Mouse (Mus musculus) T-cell, adult 2 months (primary cell): ENCODE results near the gene Hadh.
A peak's percentile ranks its signal among the peaks of the same experiment; 100 is the strongest.

Experiments used
- DNase-seq: peaks from one replicate; pipeline ENCODE4 v3.0.0; 2022; ENCODE audit warnings: low spot score

The Hadh gene

DNA sequence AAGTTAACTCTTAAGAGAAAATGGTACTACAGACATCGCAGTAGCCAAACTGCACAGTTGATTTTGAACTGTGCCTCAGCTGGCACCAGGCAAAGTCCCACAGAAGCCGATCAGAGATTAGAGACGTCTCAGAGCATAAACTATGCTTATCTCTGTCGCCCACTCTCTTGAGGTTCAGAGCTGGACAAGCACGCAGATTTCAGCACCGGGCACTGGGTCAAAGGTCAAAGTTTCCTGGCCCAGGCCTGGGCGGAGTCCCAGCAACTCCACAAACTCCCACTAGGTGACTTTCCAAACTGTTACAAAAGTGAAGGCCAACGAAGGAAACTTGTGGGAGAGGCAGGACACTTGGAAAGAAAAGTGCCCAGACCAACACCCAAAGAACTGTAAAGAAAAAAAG, 744 bp downstream of the Hadh start:
- DNase-seq = no peak

DNA sequence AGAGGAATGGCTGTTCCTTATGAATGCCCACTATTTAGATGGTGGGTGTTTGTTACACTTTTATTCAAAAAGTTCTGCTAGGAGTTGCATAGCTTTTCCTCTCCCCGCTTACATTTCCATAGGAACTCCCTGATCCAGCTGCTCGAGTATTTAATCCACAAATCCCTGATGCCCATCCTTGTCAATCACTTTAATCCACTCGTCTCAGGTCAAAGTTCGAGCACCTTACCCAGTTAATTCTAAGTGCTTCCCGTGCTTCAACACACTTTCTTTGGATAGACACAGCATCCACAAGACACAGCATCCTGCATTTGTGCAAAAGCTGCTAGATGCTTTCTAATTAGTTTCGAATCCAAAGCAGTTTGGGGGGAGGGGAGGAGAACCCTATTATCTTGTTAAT, 1.5 kb downstream of the Hadh start:
- no peak for DNase-seq

- DNase-seq = no peak
Measured at GRCm38 (mm10) chr3:131266366-131267050, 5.4 kb downstream of the Hadh start.

DNA sequence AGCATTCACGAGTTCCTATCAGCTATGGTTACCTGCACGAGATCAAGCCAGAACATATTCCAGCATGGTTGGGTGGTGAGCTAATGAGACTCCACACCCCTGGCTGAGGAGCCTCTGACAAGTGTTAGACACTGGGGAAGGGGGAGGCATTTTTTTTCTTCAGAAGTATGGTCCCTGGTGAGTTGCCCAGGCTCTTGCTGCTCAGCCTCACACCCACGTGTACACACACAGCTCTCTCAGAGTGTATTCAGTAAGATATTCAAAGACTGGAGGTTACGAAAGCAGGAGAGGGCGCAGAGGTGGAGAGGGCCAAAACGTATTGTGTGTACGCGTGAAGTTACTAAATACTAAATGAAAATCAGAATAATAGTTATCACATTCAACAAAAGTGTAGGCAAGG, 6.4 kb downstream of the Hadh start:
- no peak for DNase-seq

DNA sequence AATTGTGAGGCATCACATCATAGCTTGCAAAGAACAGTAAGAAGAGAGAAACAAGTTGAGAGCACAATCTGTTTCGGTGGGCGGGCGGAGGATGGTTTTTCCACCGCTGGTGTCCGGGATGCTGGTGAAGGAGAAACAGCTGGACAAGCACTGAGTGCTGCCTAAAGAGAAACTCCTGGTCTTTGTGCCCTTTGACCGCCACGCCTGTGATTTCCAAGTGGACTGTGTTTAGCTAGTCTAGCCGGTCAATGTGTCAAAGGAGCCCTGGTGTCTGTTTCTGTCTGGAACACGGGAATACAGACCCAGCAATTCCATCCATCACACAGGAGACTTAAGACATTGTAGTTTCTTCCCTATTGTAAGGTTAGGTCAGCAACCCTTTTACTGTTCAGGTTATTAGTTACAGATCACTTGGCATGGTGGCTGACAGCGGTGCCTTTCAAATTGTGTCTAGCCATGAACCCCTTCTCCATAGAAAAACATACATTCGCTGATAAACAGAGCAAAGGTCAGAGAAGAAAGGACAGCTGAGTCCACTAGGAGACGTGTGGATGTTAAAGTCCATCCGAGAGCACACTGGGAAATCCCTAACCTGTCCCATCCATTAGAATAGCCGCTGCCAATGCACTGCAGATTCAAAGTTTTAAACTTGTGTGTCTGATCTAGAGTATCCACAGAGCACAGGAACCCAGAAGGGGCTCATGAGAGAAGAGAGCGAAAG, 8.0 kb downstream of the Hadh start:
- DNase-seq = no peak

DNA sequence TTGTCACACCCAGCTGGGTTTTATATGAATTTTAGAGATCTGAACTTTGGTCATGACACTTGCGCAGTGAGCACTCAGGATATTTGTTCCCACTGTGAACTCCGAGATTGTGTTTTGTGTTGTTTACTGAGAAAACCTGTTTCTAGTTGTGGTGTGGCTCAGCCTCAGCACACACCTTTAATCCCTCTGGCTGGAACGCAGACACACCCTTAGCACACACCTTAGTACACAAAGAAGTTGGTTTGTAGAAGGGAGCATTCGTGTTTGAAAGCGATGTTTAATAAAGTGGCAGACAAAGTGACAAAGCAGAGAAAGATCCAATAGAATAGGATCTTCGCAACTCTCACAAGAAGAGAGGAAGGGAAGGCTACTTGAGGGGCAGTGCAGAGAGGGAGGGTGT, 11.5 kb downstream of the Hadh start:
- no peak for DNase-seq

- no peak for DNase-seq
Measured at GRCm38 (mm10) chr3:131259392-131259965, 12.4 kb downstream of the Hadh start.

GRCm38 (mm10) chr3:131258921-131259320, 13.0 kb downstream of the Hadh start:
- DNase-seq = no peak

DNA sequence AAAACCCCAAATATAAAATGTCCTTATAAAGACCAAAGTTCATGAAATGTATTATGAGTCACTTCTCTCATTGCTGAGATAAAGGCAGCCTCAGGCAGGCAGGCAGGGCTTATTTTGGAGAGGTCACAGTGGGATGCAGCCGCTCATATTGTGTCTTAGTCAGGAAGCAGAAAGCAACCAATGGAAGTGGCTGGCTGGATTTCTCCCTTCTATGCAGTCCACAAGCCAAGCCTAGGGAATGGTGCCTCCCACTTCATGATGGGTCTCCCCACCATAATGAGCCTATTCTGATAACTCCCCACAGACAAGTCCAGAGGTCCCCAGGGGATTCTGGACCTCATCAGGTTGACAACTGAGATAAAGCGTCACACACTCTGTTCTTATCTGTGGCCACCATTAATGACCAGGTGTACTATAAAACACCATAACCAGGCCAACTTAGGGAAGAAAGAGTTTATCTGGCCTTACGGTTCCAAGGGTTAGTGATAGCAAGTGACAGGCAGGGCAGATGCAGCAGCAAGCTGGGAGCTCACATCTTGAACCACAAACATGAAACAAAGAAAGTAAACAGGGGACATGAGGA, 16.4 kb downstream of the Hadh start:
- DNase-seq = no peak

- DNase-seq = no peak
Measured at GRCm38 (mm10) chr3:131254991-131255390, 16.9 kb downstream of the Hadh start.

DNA sequence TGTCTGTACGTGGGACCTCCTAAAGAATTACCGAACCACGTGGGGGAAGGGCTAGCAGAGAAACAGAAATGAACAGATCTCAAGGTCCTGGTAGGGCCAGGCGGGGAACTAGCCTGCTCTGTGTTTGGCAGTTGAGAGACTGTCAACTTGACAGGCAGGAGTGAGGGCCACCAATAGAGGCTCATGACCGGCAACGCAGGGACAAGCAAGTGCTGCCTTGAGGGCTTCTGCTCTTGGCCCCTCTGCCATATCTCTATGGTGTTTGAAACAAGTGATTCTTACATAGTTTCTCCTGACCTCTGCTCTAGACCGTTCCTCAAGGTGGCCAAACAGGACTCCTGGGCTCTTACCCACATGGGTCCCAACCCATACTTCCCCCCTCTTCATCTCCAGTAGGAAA, 20.3 kb downstream of the Hadh start:
- no peak for DNase-seq

GRCm38 (mm10) chr3:131250978-131251377, 20.9 kb downstream of the Hadh start:
- no peak for DNase-seq

GRCm38 (mm10) chr3:131250283-131250682, 21.6 kb downstream of the Hadh start:
- DNase-seq = no peak

- DNase-seq = no peak
Measured at GRCm38 (mm10) chr3:131248444-131248843, 23.5 kb downstream of the Hadh start.

DNA sequence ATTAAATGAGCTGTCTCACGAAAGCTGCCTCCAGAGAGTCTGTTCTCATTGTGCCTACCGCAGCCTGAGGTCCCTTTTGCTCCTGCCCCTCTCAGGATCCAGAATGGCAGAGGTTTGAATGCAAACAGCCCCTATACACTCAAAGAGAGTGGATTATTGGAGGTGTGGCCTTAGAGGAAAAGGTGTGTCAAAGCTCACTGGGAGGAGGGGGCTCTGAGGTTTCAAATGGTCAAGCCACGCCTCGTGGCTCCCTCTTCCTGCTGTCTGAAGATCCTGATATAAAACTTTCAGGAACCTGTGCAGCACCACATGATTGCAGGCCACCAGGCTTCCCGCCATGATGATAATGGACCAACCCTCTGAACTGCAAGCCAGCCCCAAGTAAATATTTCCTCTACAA, 24.1 kb downstream of the Hadh start:
- DNase-seq = no peak

DNA sequence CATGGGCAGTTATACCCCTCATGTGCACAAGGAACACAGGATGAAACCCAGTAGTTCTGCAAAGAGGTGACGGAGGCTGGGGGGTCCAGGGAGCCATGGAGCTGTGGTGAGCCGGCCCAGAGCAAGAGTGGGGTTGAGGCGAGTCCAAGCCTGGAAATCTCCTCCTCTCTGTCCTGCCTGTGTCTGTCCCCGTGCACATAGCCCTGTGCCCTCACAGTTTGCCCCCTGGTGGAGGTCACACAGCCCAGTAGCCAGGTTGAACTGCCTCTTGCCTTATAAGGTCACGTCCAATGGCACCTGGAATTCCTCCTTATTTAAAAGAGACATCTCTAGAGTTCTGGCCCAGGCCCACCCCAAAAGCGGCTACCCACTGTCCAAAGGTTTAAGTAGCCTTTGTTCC, 24.5 kb downstream of the Hadh start:
- no peak for DNase-seq

- DNase-seq = no peak
Measured at GRCm38 (mm10) chr3:131246579-131247046, 25.3 kb downstream of the Hadh start.

GRCm38 (mm10) chr3:131245766-131246578, 25.9 kb downstream of the Hadh start:
- DNase-seq = peak; percentile 61

- DNase-seq = peak; percentile 69
Measured at GRCm38 (mm10) chr3:131237785-131238633, 33.9 kb downstream of the Hadh start.

- DNase-seq = no peak
Measured at GRCm38 (mm10) chr3:131237061-131237460, 34.8 kb downstream of the Hadh start.

DNA sequence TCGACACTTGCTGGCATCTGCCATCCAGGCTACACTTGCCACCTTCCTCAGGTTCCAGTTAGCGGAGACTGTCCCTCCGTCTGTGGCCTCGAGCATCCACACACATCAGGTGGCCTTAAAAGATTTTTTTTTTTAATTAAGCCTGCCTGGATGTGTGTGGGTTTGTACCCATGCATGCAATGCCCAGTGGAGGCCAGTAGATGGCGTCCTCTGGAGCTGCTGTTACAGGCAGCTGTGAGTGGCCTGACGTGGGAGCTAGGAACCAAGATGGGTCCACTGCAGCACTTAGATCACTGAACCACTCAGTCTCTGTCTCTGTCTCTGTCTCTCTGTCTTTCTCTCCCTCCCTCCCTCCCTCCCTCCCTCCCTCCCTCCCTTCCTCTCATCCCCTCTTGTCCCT, 43.8 kb downstream of the Hadh start:
- peak; percentile 57 for DNase-seq
